Mouse (Mus musculus): ENCODE data around the gene Serinc4. TPM values are rescaled to one million over a fixed set of nuclear protein-coding genes. Genes with fewer than 3 reads are reported as not detected.

The Serinc4 gene
- polyA plus RNA-seq, 1 experiment from 2014 or later = not detected

DNA sequence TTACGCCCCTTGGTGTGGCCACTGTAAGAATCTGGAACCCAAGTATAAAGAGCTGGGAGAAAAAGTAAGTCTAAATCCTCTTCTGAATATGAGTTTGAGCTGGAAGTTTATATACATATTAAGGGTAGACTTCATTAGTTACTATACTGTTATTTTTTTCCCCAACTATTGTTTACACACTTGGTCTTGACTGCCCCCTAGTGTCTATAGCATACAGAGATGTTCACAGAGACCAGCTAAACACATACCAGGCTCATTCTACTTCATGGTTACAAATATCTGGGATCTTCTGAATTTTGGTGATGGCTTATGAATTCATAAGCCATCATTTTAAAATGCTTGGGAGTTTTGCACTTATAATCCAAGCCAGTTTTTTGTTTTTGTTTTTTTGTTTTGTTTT lies 21.7 kb downstream of the Serinc4 start:
- ATAC-seq (no peak), DNase-seq (no peak)
- no peaks in the 10 kb centered on the region for H3K27me3 ChIP-seq (ENCODE audit: insufficient read depth, low read length)
- WGBS (ENCODE audit: insufficient replicate concordance) = 91% methylated on average over 1 of the region's 1 CpGs
- peak; percentile 68 for TF ChIP-seq CTCF (IDR thresholded peaks at IDR 0.05; ENCODE audit: low read depth)
- no peak for TF ChIP-seq EP300 (IDR thresholded peaks at IDR 0.05; ENCODE audit: low read depth)
- no peak overlapping the region for H3K4me3 ChIP-seq (ENCODE audit: low read depth, low read length)
- no peaks in the 10 kb centered on the region for H3K4me1 ChIP-seq (ENCODE audit: insufficient read depth)
- H3K36me3 ChIP-seq (replicated peaks; ENCODE audit: insufficient read depth, low read length) = peaks cover 81% of the 10 kb centered on the region
- no peak overlapping the region for H3K9ac ChIP-seq (replicated peaks)
- no peaks in the 10 kb centered on the region for H3K9me3 ChIP-seq (ENCODE audit: low read length)
- no peak overlapping the region for H3K4me2 ChIP-seq (ENCODE audit: low read depth, low read length)
- no peak overlapping the region for H3K27ac ChIP-seq (ENCODE audit: low read depth)

DNA sequence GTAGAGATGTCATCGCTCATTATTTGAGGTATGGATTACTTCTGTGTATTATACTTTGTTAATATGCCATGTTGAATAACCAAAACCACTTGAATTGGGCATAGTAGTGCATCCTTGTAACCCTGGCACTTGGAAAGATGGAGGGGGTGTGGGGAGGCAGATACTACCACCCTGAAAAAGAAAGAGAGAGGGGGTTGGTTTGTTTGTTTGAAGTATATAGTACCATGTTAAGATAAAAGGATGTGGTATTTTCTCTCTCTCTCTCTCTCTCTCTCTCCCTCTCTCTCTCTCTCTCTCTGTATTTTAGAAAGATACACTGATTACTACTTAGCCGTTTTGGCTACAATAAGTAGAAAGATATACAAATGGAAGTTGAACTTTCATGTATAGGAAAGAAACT lies 30.7 kb downstream of the Serinc4 start:
- H3K36me3 ChIP-seq (replicated peaks; ENCODE audit: insufficient read depth, low read length) = peaks cover 58% of the 10 kb centered on the region
- H3K27me3 ChIP-seq (ENCODE audit: insufficient read depth, low read length) = no peaks in the 10 kb centered on the region
- H3K27ac ChIP-seq (ENCODE audit: low read depth) = no peak overlapping the region
- no peaks in the 10 kb centered on the region for H3K4me1 ChIP-seq (ENCODE audit: insufficient read depth)
- H3K9ac ChIP-seq (replicated peaks) = no peak overlapping the region
- WGBS (ENCODE audit: insufficient replicate concordance) = 76% methylated on average over 2 of the region's 2 CpGs
- DNase-seq = no peak
- H3K9me3 ChIP-seq (ENCODE audit: low read length) = no peaks in the 10 kb centered on the region
- H3K4me3 ChIP-seq (ENCODE audit: low read depth, low read length) = no peak overlapping the region
- H3K4me2 ChIP-seq (ENCODE audit: low read depth, low read length) = no peak overlapping the region
- TF ChIP-seq EP300 (IDR thresholded peaks at IDR 0.05; ENCODE audit: low read depth) = no peak
- no peak for TF ChIP-seq CTCF (IDR thresholded peaks at IDR 0.05; ENCODE audit: low read depth)
- no peak for ATAC-seq

- Histone ChIP-seq H3K4me2 (ENCODE audit: low read depth, low read length) (no peak overlapping the region), H3K27me3 (ENCODE audit: insufficient read depth, low read length) (no peaks in the 10 kb centered on the region), H3K9ac (replicated peaks) (no peak overlapping the region), H3K4me3 (ENCODE audit: low read depth, low read length) (no peak overlapping the region), H3K4me1 (ENCODE audit: insufficient read depth) (no peaks in the 10 kb centered on the region), H3K36me3 (replicated peaks; ENCODE audit: insufficient read depth, low read length) (peaks cover 38% of the 10 kb centered on the region), H3K9me3 (ENCODE audit: low read length) (no peaks in the 10 kb centered on the region), H3K27ac (ENCODE audit: low read depth) (no peak overlapping the region)
- TF ChIP-seq CTCF (IDR thresholded peaks at IDR 0.05; ENCODE audit: low read depth) = no peak
- 75% methylated on average over 2 of the region's 2 CpGs for WGBS (ENCODE audit: insufficient replicate concordance)
- ATAC-seq = no peak
- DNase-seq = no peak
These were observed 33.4 kb downstream of the Serinc4 start for GRCm38 (mm10) chr2:121423166-121423565.

DNA sequence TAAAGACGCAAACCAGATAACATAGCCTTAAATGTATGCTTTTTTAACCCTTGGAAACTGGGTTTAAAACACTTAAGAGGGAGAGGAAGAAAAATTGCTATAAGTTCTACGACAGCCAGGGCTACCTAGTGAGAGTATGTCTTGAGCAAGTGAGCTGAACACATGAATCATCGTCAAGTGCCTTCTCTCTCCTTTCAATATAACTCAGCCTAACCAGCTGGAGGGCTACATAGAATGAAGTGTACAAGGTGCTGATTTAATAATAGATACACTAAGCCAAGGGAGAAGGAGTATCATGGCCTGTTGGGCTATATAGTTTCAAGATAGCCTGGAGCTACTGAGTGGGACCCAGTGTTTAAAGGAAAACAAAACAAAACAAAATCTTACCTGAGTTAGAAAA lies 38.1 kb downstream of the Serinc4 start:
- Histone ChIP-seq H3K4me3 (ENCODE audit: low read depth, low read length) (no peak overlapping the region), H3K36me3 (replicated peaks; ENCODE audit: insufficient read depth, low read length) (peaks cover 23% of the 10 kb centered on the region), H3K27ac (ENCODE audit: low read depth) (no peak overlapping the region), H3K9me3 (ENCODE audit: low read length) (no peaks in the 10 kb centered on the region), H3K4me2 (ENCODE audit: low read depth, low read length) (no peak overlapping the region), H3K9ac (replicated peaks) (0 out of 2 replicates have a peak overlapping the region, but pooled peaks have one; percentile 2), H3K27me3 (ENCODE audit: insufficient read depth, low read length) (no peaks in the 10 kb centered on the region), H3K4me1 (ENCODE audit: insufficient read depth) (peaks cover 25% of the 10 kb centered on the region)
- TF ChIP-seq CTCF (IDR thresholded peaks at IDR 0.05; ENCODE audit: low read depth) (no peak), EP300 (IDR thresholded peaks at IDR 0.05; ENCODE audit: low read depth) (no peak)
- ATAC-seq (no peak), DNase-seq (no peak)
- WGBS (ENCODE audit: insufficient replicate concordance) = 83% methylated on average over 3 of the region's 3 CpGs

DNA sequence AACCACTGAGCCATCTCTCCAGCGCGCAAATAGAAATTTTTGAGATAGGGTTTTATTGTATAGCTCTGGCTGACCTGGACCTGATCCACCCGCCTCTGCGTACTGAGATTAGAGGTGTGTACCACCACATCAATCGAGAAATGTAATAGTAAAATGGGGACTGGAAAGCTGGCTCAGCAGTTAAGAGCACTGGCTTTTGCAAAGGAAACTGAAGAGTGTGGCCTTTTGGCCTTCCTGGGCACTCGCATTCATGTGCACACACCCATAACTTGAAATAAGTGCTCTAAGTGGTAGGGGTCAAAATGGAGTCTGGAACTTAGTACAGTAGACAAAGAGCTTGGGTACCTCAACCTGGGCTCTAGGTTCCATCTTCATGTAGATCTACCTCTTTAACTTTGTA lies 40.2 kb downstream of the Serinc4 start:
- ATAC-seq (no peak), DNase-seq (no peak)
- Histone ChIP-seq H3K4me2 (ENCODE audit: low read depth, low read length) (0 out of 2 replicates have a peak overlapping the region, but pooled peaks have one; percentile 6), H3K27me3 (ENCODE audit: insufficient read depth, low read length) (no peaks in the 10 kb centered on the region), H3K9ac (replicated peaks) (no peak overlapping the region; the same call in 1 of the 2 replicates), H3K4me3 (ENCODE audit: low read depth, low read length) (no peak overlapping the region), H3K27ac (ENCODE audit: low read depth) (no peak overlapping the region), H3K4me1 (ENCODE audit: insufficient read depth) (peaks cover 31% of the 10 kb centered on the region), H3K36me3 (replicated peaks; ENCODE audit: insufficient read depth, low read length) (peaks cover 9% of the 10 kb centered on the region; the same call in 1 of the 2 replicates), H3K9me3 (ENCODE audit: low read length) (no peaks in the 10 kb centered on the region)
- no peak for TF ChIP-seq CTCF (IDR thresholded peaks at IDR 0.05; ENCODE audit: low read depth)
- no peak for TF ChIP-seq EP300 (IDR thresholded peaks at IDR 0.05; ENCODE audit: low read depth)
- WGBS (ENCODE audit: insufficient replicate concordance) = 84% methylated on average over 6 of the region's 6 CpGs

GRCm38 (mm10) chr2:121415591-121415990 lies 41.0 kb downstream of the Serinc4 start:
- Histone ChIP-seq H3K4me3 (ENCODE audit: low read depth, low read length) (0 out of 2 replicates have a peak overlapping the region, but pooled peaks have one; percentile 83), H3K4me2 (ENCODE audit: low read depth, low read length) (peak overlapping the region; percentile 90), H3K27me3 (ENCODE audit: insufficient read depth, low read length) (no peaks in the 10 kb centered on the region), H3K4me1 (ENCODE audit: insufficient read depth) (peaks cover 31% of the 10 kb centered on the region), H3K9ac (replicated peaks) (no peak overlapping the region), H3K36me3 (replicated peaks; ENCODE audit: insufficient read depth, low read length) (peaks cover 9% of the 10 kb centered on the region; the same call in 1 of the 2 replicates), H3K9me3 (ENCODE audit: low read length) (no peaks in the 10 kb centered on the region), H3K27ac (ENCODE audit: low read depth) (no peak overlapping the region)
- ATAC-seq = no peak
- TF ChIP-seq CTCF (IDR thresholded peaks at IDR 0.05; ENCODE audit: low read depth) (no peak), EP300 (IDR thresholded peaks at IDR 0.05; ENCODE audit: low read depth) (no peak)
- WGBS (ENCODE audit: insufficient replicate concordance) = 59% methylated on average over 3 of the region's 3 CpGs
- DNase-seq = no peak

- 23% methylated on average over 3 of the region's 3 CpGs for WGBS (ENCODE audit: insufficient replicate concordance)
- ATAC-seq = no peak
- peak overlapping the region; percentile 90; the same call in 1 of the 2 replicates for H3K9ac ChIP-seq (replicated peaks)
- peaks cover 31% of the 10 kb centered on the region for H3K4me1 ChIP-seq (ENCODE audit: insufficient read depth)
- peak overlapping the region; percentile 90 for H3K4me2 ChIP-seq (ENCODE audit: low read depth, low read length)
- TF ChIP-seq EP300 (IDR thresholded peaks at IDR 0.05; ENCODE audit: low read depth) (no peak), CTCF (IDR thresholded peaks at IDR 0.05; ENCODE audit: low read depth) (no peak)
- H3K27me3 ChIP-seq (ENCODE audit: insufficient read depth, low read length) = no peaks in the 10 kb centered on the region
- H3K4me3 ChIP-seq (ENCODE audit: low read depth, low read length) = peak overlapping the region; percentile 83
- H3K27ac ChIP-seq (ENCODE audit: low read depth) = no peak overlapping the region
- peaks cover 9% of the 10 kb centered on the region; the same call in 1 of the 2 replicates for H3K36me3 ChIP-seq (replicated peaks; ENCODE audit: insufficient read depth, low read length)
- H3K9me3 ChIP-seq (ENCODE audit: low read length) = no peaks in the 10 kb centered on the region
- DNase-seq = no peak
These were observed 41.5 kb downstream of the Serinc4 start for GRCm38 (mm10) chr2:121415103-121415502.
